Mouse (Mus musculus): ENCODE results near the gene Cipc.

DNA sequence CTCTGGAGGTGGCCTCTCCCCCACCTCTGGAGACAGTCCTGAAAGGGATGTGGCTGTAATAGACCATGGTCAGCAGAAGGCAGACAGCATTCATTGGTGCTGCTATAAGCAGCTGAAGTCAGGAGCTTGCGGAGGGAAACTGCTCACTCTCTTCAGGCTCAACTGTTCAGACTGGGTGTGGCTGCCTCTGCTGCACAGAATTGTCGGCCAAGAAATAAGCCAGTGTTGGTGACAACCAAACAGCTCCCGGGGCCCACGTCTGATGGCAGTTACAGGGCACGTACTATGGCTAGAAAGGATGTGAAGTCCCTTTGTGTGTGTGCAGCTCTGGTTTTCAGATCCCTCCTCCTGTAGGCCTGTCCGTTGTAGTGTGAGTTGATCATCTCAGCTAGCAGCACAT, 32.1 kb upstream of the Cipc start:
- TF ChIP-seq POLR2A (IDR thresholded peaks at IDR 0.05; ENCODE audit: insufficient read depth, low read depth, low read length) (no peak), CTCF (IDR thresholded peaks at IDR 0.05; ENCODE audit: insufficient read depth, low read depth, low read length) (no peak)

All from olfactory bulb, adult 2 months (tissue).